Mouse (Mus musculus): Measurements from ENCODE around the gene Gpsm3. TPM values are rescaled to one million over a fixed set of nuclear protein-coding genes. Genes with fewer than 3 reads are reported as not detected.

The Gpsm3 gene
- polyA plus RNA-seq, 1 experiment from 2014 or later = 8.1 TPM

Other genes starting within 250 kb of the Gpsm3 start
- not detected in 2 replicates for gene Btnl2, start 235.0 kb upstream of the Gpsm3 start, polyA plus RNA-seq (2016; fragmentation: Nextera tagmentation; extraction: Ambion mirVana)
- gene Btnl1, start 212.7 kb upstream of the Gpsm3 start, polyA plus RNA-seq (2016; fragmentation: Nextera tagmentation; extraction: Ambion mirVana) = not detected in 2 replicates
- 1.4 and 2.0 TPM in 2 replicates for gene BC051142, start 191.0 kb upstream of the Gpsm3 start, polyA plus RNA-seq (2016; fragmentation: Nextera tagmentation; extraction: Ambion mirVana)
- gene Btnl4, start 112.5 kb upstream of the Gpsm3 start, polyA plus RNA-seq (2016; fragmentation: Nextera tagmentation; extraction: Ambion mirVana) = not detected in 2 replicates
- not detected in 2 replicates for gene Btnl6, start 72.5 kb upstream of the Gpsm3 start, polyA plus RNA-seq (2016; fragmentation: Nextera tagmentation; extraction: Ambion mirVana)
- 9.1 and 12.5 TPM in 2 replicates for gene Notch4, start 25.5 kb upstream of the Gpsm3 start, polyA plus RNA-seq (2016; fragmentation: Nextera tagmentation; extraction: Ambion mirVana)
- 17.7 and 17.8 TPM in 2 replicates for gene Pbx2, start 1.5 kb downstream of the Gpsm3 start, polyA plus RNA-seq (2016; fragmentation: Nextera tagmentation; extraction: Ambion mirVana)
- 2.0 and 2.7 TPM in 2 replicates for gene Ager, start 8.1 kb downstream of the Gpsm3 start, polyA plus RNA-seq (2016; fragmentation: Nextera tagmentation; extraction: Ambion mirVana)
- gene Rnf5, start 13.9 kb downstream of the Gpsm3 start, polyA plus RNA-seq (2016; fragmentation: Nextera tagmentation; extraction: Ambion mirVana) = 202 and 223 TPM in 2 replicates
- 68.1 and 104 TPM in 2 replicates for gene Agpat1, start 14.5 kb downstream of the Gpsm3 start, polyA plus RNA-seq (2016; fragmentation: Nextera tagmentation; extraction: Ambion mirVana)
- 6.0 and 6.1 TPM in 2 replicates for gene Egfl8, start 26.2 kb downstream of the Gpsm3 start, polyA plus RNA-seq (2016; fragmentation: Nextera tagmentation; extraction: Ambion mirVana)
- gene Ppt2, start 38.7 kb downstream of the Gpsm3 start, polyA plus RNA-seq (2016; fragmentation: Nextera tagmentation; extraction: Ambion mirVana) = 22.7 and 28.7 TPM in 2 replicates
- 0.58 and 1.4 TPM in 2 replicates for gene Prrt1, start 39.7 kb downstream of the Gpsm3 start, polyA plus RNA-seq (2016; fragmentation: Nextera tagmentation; extraction: Ambion mirVana)
- 19.4 and 19.6 TPM in 2 replicates for gene Fkbpl, start 55.0 kb downstream of the Gpsm3 start, polyA plus RNA-seq (2016; fragmentation: Nextera tagmentation; extraction: Ambion mirVana)
- 111 and 118 TPM in 2 replicates for gene Atf6b, start 57.3 kb downstream of the Gpsm3 start, polyA plus RNA-seq (2016; fragmentation: Nextera tagmentation; extraction: Ambion mirVana)
- gene Tnxb, start 80.7 kb downstream of the Gpsm3 start, polyA plus RNA-seq (2016; fragmentation: Nextera tagmentation; extraction: Ambion mirVana) = 0.01 and 0.02 TPM in 2 replicates
- not detected in 2 replicates for gene C4b, start 154.1 kb downstream of the Gpsm3 start, polyA plus RNA-seq (2016; fragmentation: Nextera tagmentation; extraction: Ambion mirVana)
- not detected in 2 replicates for gene Cyp21a1, start 214.8 kb downstream of the Gpsm3 start, polyA plus RNA-seq (2016; fragmentation: Nextera tagmentation; extraction: Ambion mirVana)
- 29.0 and 34.4 TPM in 2 replicates for gene Stk19, start 247.1 kb downstream of the Gpsm3 start, polyA plus RNA-seq (2016; fragmentation: Nextera tagmentation; extraction: Ambion mirVana)
- 83.2 and 83.7 TPM in 2 replicates for gene Dxo, start 247.2 kb downstream of the Gpsm3 start, polyA plus RNA-seq (2016; fragmentation: Nextera tagmentation; extraction: Ambion mirVana)